Mouse (Mus musculus) frontal cortex, adult (tissue): Measurements from ENCODE around the gene Pip5k1c.

Experiments used
- ATAC-seq: cut with Nextera tagmentation; 2 replicates; pipeline ENCODE4 v1.9.2; 2017; ENCODE audit warnings: mild to moderate bottlenecking, moderate library complexity, mixed read lengths; ENCODE audit not compliant: low TSS enrichment

Gene Pip5k1c

GRCm38 (mm10) chr10:81284189-81284588 lies 8.6 kb upstream of the Pip5k1c start:
- no peak for ATAC-seq

- no peak for ATAC-seq
Measured at GRCm38 (mm10) chr10:81284719-81285118, 8.0 kb upstream of the Pip5k1c start.

GRCm38 (mm10) chr10:81285694-81286450 lies 6.9 kb upstream of the Pip5k1c start:
- peak; percentile 71 for ATAC-seq

- no peak for ATAC-seq
Measured at GRCm38 (mm10) chr10:81286586-81286985, 6.2 kb upstream of the Pip5k1c start.

GRCm38 (mm10) chr10:81287513-81288157 lies 5.1 kb upstream of the Pip5k1c start:
- ATAC-seq: no peak

GRCm38 (mm10) chr10:81288601-81289000 lies 4.2 kb upstream of the Pip5k1c start:
- no peak for ATAC-seq

- no peak for ATAC-seq
Measured at GRCm38 (mm10) chr10:81289278-81289677, 3.5 kb upstream of the Pip5k1c start.

GRCm38 (mm10) chr10:81289811-81290210 lies 3.0 kb upstream of the Pip5k1c start:
- ATAC-seq: no peak

GRCm38 (mm10) chr10:81290698-81291460 lies 1.9 kb upstream of the Pip5k1c start:
- no peak for ATAC-seq

- no peak for ATAC-seq
Measured at GRCm38 (mm10) chr10:81291511-81292104, 1.2 kb upstream of the Pip5k1c start, which contains the start of gene Tjp3. TSS of gene Tjp3 (minus strand) at chr10:81291581.

GRCm38 (mm10) chr10:81293334-81294030 lies 719 bp downstream of the Pip5k1c start:
- no peak for ATAC-seq

- no peak for ATAC-seq
Measured at GRCm38 (mm10) chr10:81294442-81294841, 1.7 kb downstream of the Pip5k1c start.

- peak; percentile 5; the same call in 1 of the 2 replicates for ATAC-seq
Measured at GRCm38 (mm10) chr10:81295185-81295584, 2.4 kb downstream of the Pip5k1c start.

- ATAC-seq: no peak
Measured at GRCm38 (mm10) chr10:81297246-81297645, 4.5 kb downstream of the Pip5k1c start.

GRCm38 (mm10) chr10:81297845-81298244 lies 5.1 kb downstream of the Pip5k1c start:
- ATAC-seq: no peak

GRCm38 (mm10) chr10:81298369-81299100 lies 5.8 kb downstream of the Pip5k1c start:
- peak; percentile 60 for ATAC-seq

- no peak for ATAC-seq
Measured at GRCm38 (mm10) chr10:81299585-81300351, 7.0 kb downstream of the Pip5k1c start.

GRCm38 (mm10) chr10:81300352-81300907 lies 7.7 kb downstream of the Pip5k1c start:
- no peak for ATAC-seq

- ATAC-seq: no peak
Measured at GRCm38 (mm10) chr10:81301321-81301720, 8.6 kb downstream of the Pip5k1c start.

GRCm38 (mm10) chr10:81302288-81302687 lies 9.5 kb downstream of the Pip5k1c start:
- ATAC-seq: no peak
